Mouse (Mus musculus) hindbrain, embryonic 12.5 days (tissue): ENCODE data around the gene Dnajb7. TPM values are rescaled to one million over a fixed set of nuclear protein-coding genes. Genes with fewer than 3 reads are reported as not detected.

ENCODE experiments used
- ATAC-seq: fragments of 200-750 bp; cut with Nextera tagmentation; 2 replicates; pipeline ENCODE4 v1.8.0; 2017; ENCODE audit warnings: moderate TSS enrichment; ENCODE audit not compliant: low FRiP score
- H3K27ac ChIP-seq: fragments of 300-500 bp; sonication (generic); 2 replicates; pipeline ENCODE4 v1.5.1; 2016; ENCODE audit warnings: mild to moderate bottlenecking
- H3K27me3 ChIP-seq: fragments of 300-500 bp; sonication (generic); 2 replicates; pipeline ENCODE4 v1.6.1; 2016; ENCODE audit warnings: mild to moderate bottlenecking
- H3K36me3 ChIP-seq: fragments of 300-500 bp; sonication (generic); 2 replicates; pipeline ENCODE4 v1.6.1; 2016; ENCODE audit warnings: mild to moderate bottlenecking
- H3K4me1 ChIP-seq: fragments of 300-500 bp; sonication (generic); 2 replicates; pipeline ENCODE4 v1.6.1; 2016
- H3K4me2 ChIP-seq: fragments of 300-500 bp; sonication (generic); replicated peaks from 2 replicates; pipeline ENCODE4 v1.6.1; 2016; ENCODE audit warnings: mild to moderate bottlenecking
- H3K4me3 ChIP-seq: fragments of 300-500 bp; sonication (generic); 2 replicates; pipeline ENCODE4 v1.5.1; 2016; ENCODE audit warnings: mild to moderate bottlenecking
- H3K9ac ChIP-seq: fragments of 300-500 bp; sonication (generic); 2 replicates; pipeline ENCODE4 v1.6.1; 2016; ENCODE audit warnings: mild to moderate bottlenecking, moderate library complexity
- H3K9me3 ChIP-seq: fragments of 300-500 bp; sonication (generic); replicated peaks from 2 replicates; pipeline ENCODE4 v1.6.1; 2016; ENCODE audit warnings: mild to moderate bottlenecking
- WGBS: fragments of 180-500 bp; shearing (Covaris S2); methylation state at CpG from one replicate; pipeline ENCODE4 v1.1.7; 2016; 5-methylcytosine and 5-hydroxymethylcytosine counted together
- polyA plus RNA-seq: library from polyadenylated mRNA; unstranded; fragments of >200 nt; fragmentation: Nextera tagmentation; extraction: Ambion mirVana; gene quantifications from 2 replicates; pipeline ENCODE4 v1.2.1, GENCODE M21; 2016

The Dnajb7 gene
- polyA plus RNA-seq, 1 experiment from 2014 or later = 1.8 TPM

GRCm38 (mm10) chr15:81362501-81362900 is 45.6 kb downstream of the Dnajb7 start:
- no peak overlapping the region for H3K4me3 ChIP-seq
- H3K4me1 ChIP-seq = peaks cover 17% of the 10 kb centered on the region
- 85% methylated on average over 1 of the region's 1 CpGs for WGBS
- no peak overlapping the region for H3K4me2 ChIP-seq
- ATAC-seq = no peak
- no peak overlapping the region for H3K27ac ChIP-seq
- no peaks in the 10 kb centered on the region for H3K9me3 ChIP-seq
- H3K9ac ChIP-seq = no peak overlapping the region
- H3K27me3 ChIP-seq = no peaks in the 10 kb centered on the region
- peaks cover 39% of the 10 kb centered on the region for H3K36me3 ChIP-seq

- Histone ChIP-seq H3K4me3 (no peak overlapping the region), H3K9ac (no peak overlapping the region), H3K9me3 (no peaks in the 10 kb centered on the region), H3K4me2 (peak overlapping the region; percentile 84), H3K36me3 (peaks cover 29% of the 10 kb centered on the region), H3K27me3 (no peaks in the 10 kb centered on the region), H3K27ac (peak overlapping the region; percentile 80; the same call in 1 of the 2 replicates), H3K4me1 (peaks cover 22% of the 10 kb centered on the region)
- 50% methylated on average over 10 of the region's 10 CpGs for WGBS
- ATAC-seq = no peak
Observed at GRCm38 (mm10) chr15:81361417-81362015, 46.6 kb downstream of the Dnajb7 start.

- Histone ChIP-seq H3K4me1 (peaks cover 22% of the 10 kb centered on the region), H3K9me3 (no peaks in the 10 kb centered on the region), H3K9ac (peak overlapping the region; percentile 77), H3K27ac (peak overlapping the region; percentile 80; the same call in 1 of the 2 replicates), H3K36me3 (peaks cover 25% of the 10 kb centered on the region), H3K4me2 (peak overlapping the region; percentile 84), H3K4me3 (peak overlapping the region; percentile 71), H3K27me3 (no peaks in the 10 kb centered on the region)
- ATAC-seq = no peak; the same call in 1 of the 2 replicates
- 47% methylated on average over 6 of the region's 6 CpGs for WGBS
Observed at GRCm38 (mm10) chr15:81361022-81361404, 47.1 kb downstream of the Dnajb7 start.

GRCm38 (mm10) chr15:81360345-81361021 is 47.6 kb downstream of the Dnajb7 start, which contains the start of gene Slc25a17:
Gene Slc25a17, minus strand, starts transcription at chr15:81360812.
- peak within 1 kb of the TSS; percentile 80 for H3K27ac ChIP-seq
- peaks cover 22% of the 10 kb centered on the region for H3K4me1 ChIP-seq
- ATAC-seq = peak; percentile 99
- H3K9ac ChIP-seq = peak within 1 kb of the TSS; percentile 77
- H3K36me3 ChIP-seq = peaks cover 20% of the 10 kb centered on the region
- WGBS = under 1% methylated on average over 30 of the region's 30 CpGs
- no peaks in the 10 kb centered on the region for H3K27me3 ChIP-seq
- H3K4me2 ChIP-seq = peak within 1 kb of the TSS; percentile 84
- H3K9me3 ChIP-seq = no peaks in the 10 kb centered on the region
- peak within 1 kb of the TSS; percentile 71 for H3K4me3 ChIP-seq

GRCm38 (mm10) chr15:81359421-81359820 is 48.7 kb downstream of the Dnajb7 start:
- no peak for ATAC-seq
- Histone ChIP-seq H3K4me3 (no peak overlapping the region), H3K27me3 (no peaks in the 10 kb centered on the region), H3K9me3 (no peaks in the 10 kb centered on the region), H3K27ac (no peak overlapping the region), H3K9ac (no peak overlapping the region), H3K36me3 (peaks cover 10% of the 10 kb centered on the region; the same call in 1 of the 2 replicates), H3K4me2 (peak overlapping the region; percentile 84), H3K4me1 (peaks cover 22% of the 10 kb centered on the region)
- WGBS = 85% methylated on average over 5 of the region's 5 CpGs

GRCm38 (mm10) chr15:81358943-81359342 is 49.2 kb downstream of the Dnajb7 start:
- Histone ChIP-seq H3K9me3 (no peaks in the 10 kb centered on the region), H3K27me3 (no peaks in the 10 kb centered on the region), H3K4me3 (no peak overlapping the region), H3K4me1 (peaks cover 22% of the 10 kb centered on the region), H3K4me2 (no peak overlapping the region), H3K27ac (no peak overlapping the region), H3K36me3 (peaks cover 7% of the 10 kb centered on the region; the same call in 1 of the 2 replicates), H3K9ac (no peak overlapping the region)
- ATAC-seq = no peak
- WGBS = 87% methylated on average over 3 of the region's 3 CpGs

- no peaks in the 10 kb centered on the region for H3K36me3 ChIP-seq
- ATAC-seq = no peak
- H3K4me3 ChIP-seq = no peak overlapping the region
- no peaks in the 10 kb centered on the region for H3K9me3 ChIP-seq
- H3K27me3 ChIP-seq = no peaks in the 10 kb centered on the region
- 50% methylated on average over 5 of the region's 5 CpGs for WGBS
- peaks cover 22% of the 10 kb centered on the region for H3K4me1 ChIP-seq
- no peak overlapping the region for H3K4me2 ChIP-seq
- no peak overlapping the region for H3K27ac ChIP-seq
- no peak overlapping the region for H3K9ac ChIP-seq
Observed at GRCm38 (mm10) chr15:81356946-81357345, 51.2 kb downstream of the Dnajb7 start.

Other genes with a start within 250 kb of the Dnajb7 start
- 29.8 and 30.6 TPM in 2 replicates for gene Mrtfa, start 217.5 kb downstream of the Dnajb7 start, polyA plus RNA-seq
- gene Mchr1, start 172.8 kb downstream of the Dnajb7 start, polyA plus RNA-seq = 0.74 and 1.2 TPM in 2 replicates
- 106 and 111 TPM in 2 replicates for gene Slc25a17, start 47.5 kb downstream of the Dnajb7 start, polyA plus RNA-seq
- 194 TPM in 2 replicates for gene St13, start 8.2 kb downstream of the Dnajb7 start, polyA plus RNA-seq
- 11.4 and 11.6 TPM in 2 replicates for gene Xpnpep3, start 8.2 kb downstream of the Dnajb7 start, polyA plus RNA-seq
- 465 and 485 TPM in 2 replicates for gene Rbx1, start 58.0 kb upstream of the Dnajb7 start, polyA plus RNA-seq
- gene Ep300, start 177.1 kb upstream of the Dnajb7 start, polyA plus RNA-seq = 30.4 and 33.8 TPM in 2 replicates